Mouse (Mus musculus) hindbrain, postnatal 0 days (tissue): ENCODE measurements at regions not wholly inside any gene's neighbourhood (a gene's known extent, or its start where the extent isn't known, plus 50 kb on each side); places are given as distances from the start of the nearest gene placed in this dataset.

ENCODE experiments used
- ATAC-seq: fragments of 200-750 bp; cut with Nextera tagmentation; 2 replicates; pipeline ENCODE4 v1.8.0; 2017; ENCODE audit warnings: mild to moderate bottlenecking, moderate TSS enrichment, moderate library complexity
- DNase-seq: peaks from one replicate; pipeline ENCODE4 v3.0.0-alpha.2; 2015; ENCODE audit warnings: low spot score
- H3K27ac ChIP-seq: fragments of 300-500 bp; sonication (generic); 2 replicates; pipeline ENCODE4 v1.5.1; 2014; ENCODE audit warnings: mild to moderate bottlenecking
- H3K27me3 ChIP-seq: fragments of 300-500 bp; sonication (generic); 2 replicates; pipeline ENCODE4 v1.6.1; 2014; ENCODE audit warnings: low read length, mixed read lengths; ENCODE audit not compliant: insufficient read depth
- H3K36me3 ChIP-seq: fragments of 300-500 bp; sonication (generic); 2 replicates; pipeline ENCODE4 v1.6.1; 2014; ENCODE audit warnings: low read length, mixed read lengths; ENCODE audit not compliant: insufficient read depth
- H3K4me1 ChIP-seq: fragments of 300-500 bp; sonication (generic); 2 replicates; pipeline ENCODE4 v1.6.1; 2014; ENCODE audit warnings: antibody characterized with exemption, low read length, mixed read lengths; ENCODE audit not compliant: insufficient read depth
- H3K4me2 ChIP-seq: fragments of 300-500 bp; sonication (generic); 2 replicates; pipeline ENCODE4 v1.6.1; 2014; ENCODE audit warnings: low read depth, mild to moderate bottlenecking, low read length, moderate library complexity, mixed read lengths
- H3K4me3 ChIP-seq: fragments of 300-500 bp; sonication (generic); 2 replicates; pipeline ENCODE4 v1.5.1; 2014; ENCODE audit warnings: low read length
- H3K9ac ChIP-seq: fragments of 300-500 bp; sonication (generic); replicated peaks from 2 replicates; pipeline ENCODE4 v1.6.1; 2014; ENCODE audit warnings: mild to moderate bottlenecking, low read length, moderate library complexity, mixed read lengths
- H3K9me3 ChIP-seq: fragments of 300-500 bp; sonication (generic); 2 replicates; pipeline ENCODE4 v1.6.1; 2016; ENCODE audit warnings: low read length, mixed read lengths
- CTCF ChIP-seq: IDR thresholded peaks from 2 replicates; pipeline ENCODE4 v1.5.1; 2016; ENCODE audit warnings: antibody characterized with exemption, control low read depth, low read depth
- WGBS: fragments of 180-500 bp; shearing (Covaris S2); extraction: QIAGEN DNeasy Blood & Tissue Kit; methylation state at CpG from one replicate; pipeline ENCODE4 v1.1.7; 2014; 5-methylcytosine and 5-hydroxymethylcytosine counted together

GRCm38 (mm10) chr10:98798634-98799415, 115.4 kb upstream of the Atp2b1 start:
- H3K4me2 ChIP-seq: no peak overlapping the region
- H3K4me3 ChIP-seq: no peak overlapping the region
- WGBS: 84% methylated on average over 6 of the region's 6 CpGs
- ATAC-seq: no peak
- H3K36me3 ChIP-seq: no peaks in the 10 kb centered on the region
- H3K9ac ChIP-seq: no peak overlapping the region
- no peaks in the 10 kb centered on the region for H3K27me3 ChIP-seq
- no peak for DNase-seq
- H3K27ac ChIP-seq: no peak overlapping the region
- no peak for TF ChIP-seq CTCF
- no peaks in the 10 kb centered on the region for H3K9me3 ChIP-seq
- no peaks in the 10 kb centered on the region for H3K4me1 ChIP-seq

GRCm38 (mm10) chr10:98799830-98800229, 114.4 kb upstream of the Atp2b1 start:
- Histone ChIP-seq H3K4me2 (no peak overlapping the region), H3K27ac (no peak overlapping the region), H3K9me3 (no peaks in the 10 kb centered on the region), H3K27me3 (no peaks in the 10 kb centered on the region), H3K4me1 (no peaks in the 10 kb centered on the region), H3K9ac (no peak overlapping the region), H3K4me3 (no peak overlapping the region), H3K36me3 (no peaks in the 10 kb centered on the region)
- DNase-seq (no peak), ATAC-seq (no peak)
- TF ChIP-seq CTCF: no peak
- WGBS: 79% methylated on average over 3 of the region's 3 CpGs

GRCm38 (mm10) chr10:98800949-98801348, 113.3 kb upstream of the Atp2b1 start:
- Histone ChIP-seq H3K4me2 (peak overlapping the region; percentile 27), H3K9ac (no peak overlapping the region)
- DNase-seq: no peak

GRCm38 (mm10) chr10:98805013-98805412, 109.2 kb upstream of the Atp2b1 start:
- Histone ChIP-seq H3K9me3 (no peaks in the 10 kb centered on the region), H3K27me3 (no peaks in the 10 kb centered on the region), H3K9ac (no peak overlapping the region), H3K27ac (no peak overlapping the region), H3K4me2 (no peak overlapping the region), H3K36me3 (no peaks in the 10 kb centered on the region), H3K4me3 (no peak overlapping the region), H3K4me1 (no peaks in the 10 kb centered on the region)
- TF ChIP-seq CTCF: no peak
- DNase-seq (no peak), ATAC-seq (no peak)
- WGBS: 97% methylated on average over 1 of the region's 1 CpGs

More at GRCm38 (mm10) chr10:98800949-98801348, 113.3 kb upstream of the Atp2b1 start:
- Histone ChIP-seq H3K9me3 (no peaks in the 10 kb centered on the region), H3K27ac (no peak overlapping the region), H3K4me1 (no peaks in the 10 kb centered on the region), H3K27me3 (no peaks in the 10 kb centered on the region), H3K36me3 (no peaks in the 10 kb centered on the region), H3K4me3 (no peak overlapping the region)
- TF ChIP-seq CTCF: no peak
- 27% methylated on average over 8 of the region's 8 CpGs for WGBS
- no peak for ATAC-seq

- no peak overlapping the region for H3K9ac ChIP-seq
- no peaks in the 10 kb centered on the region for H3K9me3 ChIP-seq
- no peak overlapping the region for H3K4me2 ChIP-seq
- no peak for ATAC-seq
- no peaks in the 10 kb centered on the region for H3K27me3 ChIP-seq
- DNase-seq: no peak
- H3K36me3 ChIP-seq: no peaks in the 10 kb centered on the region
- no peak for TF ChIP-seq CTCF
- no peaks in the 10 kb centered on the region for H3K4me1 ChIP-seq
- no peak overlapping the region for H3K27ac ChIP-seq
- 84% methylated on average over 19 of the region's 19 CpGs for WGBS
- no peak overlapping the region for H3K4me3 ChIP-seq
Measured at GRCm38 (mm10) chr10:98806798-98807535, 107.2 kb upstream of the Atp2b1 start.

- Histone ChIP-seq H3K9ac (no peak overlapping the region), H3K4me3 (no peak overlapping the region), H3K4me2 (no peak overlapping the region), H3K36me3 (no peaks in the 10 kb centered on the region), H3K9me3 (no peaks in the 10 kb centered on the region), H3K27ac (no peak overlapping the region), H3K4me1 (no peaks in the 10 kb centered on the region), H3K27me3 (no peaks in the 10 kb centered on the region)
- no peak for TF ChIP-seq CTCF
- DNase-seq: no peak
- WGBS: 62% methylated on average over 4 of the region's 4 CpGs
- no peak for ATAC-seq
Measured at GRCm38 (mm10) chr10:98808644-98809043, 105.6 kb upstream of the Atp2b1 start.

- H3K9me3 ChIP-seq: no peaks in the 10 kb centered on the region
- 95% methylated on average over 5 of the region's 5 CpGs for WGBS
- no peak for ATAC-seq
- H3K27ac ChIP-seq: no peak overlapping the region
- TF ChIP-seq CTCF: no peak
- DNase-seq: no peak
- no peak overlapping the region for H3K4me2 ChIP-seq
- H3K4me3 ChIP-seq: no peak overlapping the region
- no peaks in the 10 kb centered on the region for H3K4me1 ChIP-seq
- no peaks in the 10 kb centered on the region for H3K27me3 ChIP-seq
- no peak overlapping the region for H3K9ac ChIP-seq
- no peaks in the 10 kb centered on the region for H3K36me3 ChIP-seq
Measured at GRCm38 (mm10) chr10:98829051-98829450, 85.2 kb upstream of the Atp2b1 start.
